Mouse (Mus musculus): Measurements from ENCODE around the gene Gm36028.

DNA sequence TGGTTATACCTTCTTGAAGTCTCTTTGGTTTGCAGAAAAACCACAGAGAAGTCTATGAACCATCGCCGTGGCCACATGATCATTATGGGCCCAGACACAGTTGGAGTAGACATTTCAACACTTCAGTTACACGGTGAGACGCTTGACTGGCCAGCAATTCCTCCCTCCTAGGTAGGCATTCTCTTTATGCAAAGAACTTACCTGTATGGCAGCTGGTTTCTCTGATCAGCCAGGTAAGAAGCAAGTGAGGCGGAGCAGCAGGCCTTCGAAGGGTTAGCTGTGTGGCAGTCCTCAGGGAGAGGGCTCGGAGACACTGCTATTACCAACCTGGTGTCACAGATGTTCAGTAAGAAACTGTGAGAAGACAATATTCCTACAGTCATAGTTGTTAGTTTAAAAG is 733 bp downstream of the Gm36028 start:
- TF ChIP-seq CTCF (IDR thresholded peaks at IDR 0.05; ENCODE audit: low read depth, low read length) (no peak), POLR2A (IDR thresholded peaks at IDR 0.05; ENCODE audit: insufficient read depth, low read length) (no peak), EP300 (IDR thresholded peaks at IDR 0.05; ENCODE audit: insufficient read depth, low read depth, low read length) (no peak)

Measured in ES-Bruce4 (cell line).